Mouse (Mus musculus): ENCODE measurements around the gene Atp8a2.
A peak's percentile ranks its signal among the peaks of the same experiment; 100 is the strongest.
"Not testable (repeated sequence)": the region's sequence is repeated elsewhere in the genome, so short reads cannot be mapped to it uniquely, and the experiment has no call there.

Atp8a2 gene

GRCm38 (mm10) chr14:59838446-59839259 is 358.3 kb downstream of the Atp8a2 start:
- not testable (repeated sequence) for DNase-seq

DNA sequence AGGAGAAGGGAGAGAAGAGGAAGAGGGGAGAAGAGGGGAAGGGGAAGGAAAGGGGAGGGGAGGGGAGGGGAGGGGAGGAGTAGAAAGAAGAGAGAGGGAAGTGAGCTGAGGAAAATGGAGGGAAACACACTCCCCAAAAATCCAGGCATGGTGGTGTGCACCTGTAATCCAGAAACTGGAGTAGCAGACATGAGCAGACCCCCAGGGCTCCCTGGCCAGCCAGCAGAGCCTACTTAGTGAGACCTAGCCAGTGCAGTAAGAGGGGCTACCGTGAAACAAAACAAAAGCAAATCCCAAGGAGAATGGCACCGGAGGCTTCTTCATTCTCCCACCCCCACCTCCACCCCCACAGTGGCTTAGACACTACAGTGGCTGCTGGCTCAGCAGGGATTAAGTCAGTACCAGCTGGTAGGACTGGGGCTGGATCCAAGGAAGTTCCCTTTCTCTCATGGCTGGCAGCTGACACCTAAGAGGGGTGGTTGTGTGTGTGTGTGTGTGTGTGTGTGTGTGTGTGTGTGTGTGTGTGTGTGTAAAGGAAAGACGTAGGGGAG is 359.2 kb downstream of the Atp8a2 start:
- DNase-seq, result not testable (repeated sequence)

DNA sequence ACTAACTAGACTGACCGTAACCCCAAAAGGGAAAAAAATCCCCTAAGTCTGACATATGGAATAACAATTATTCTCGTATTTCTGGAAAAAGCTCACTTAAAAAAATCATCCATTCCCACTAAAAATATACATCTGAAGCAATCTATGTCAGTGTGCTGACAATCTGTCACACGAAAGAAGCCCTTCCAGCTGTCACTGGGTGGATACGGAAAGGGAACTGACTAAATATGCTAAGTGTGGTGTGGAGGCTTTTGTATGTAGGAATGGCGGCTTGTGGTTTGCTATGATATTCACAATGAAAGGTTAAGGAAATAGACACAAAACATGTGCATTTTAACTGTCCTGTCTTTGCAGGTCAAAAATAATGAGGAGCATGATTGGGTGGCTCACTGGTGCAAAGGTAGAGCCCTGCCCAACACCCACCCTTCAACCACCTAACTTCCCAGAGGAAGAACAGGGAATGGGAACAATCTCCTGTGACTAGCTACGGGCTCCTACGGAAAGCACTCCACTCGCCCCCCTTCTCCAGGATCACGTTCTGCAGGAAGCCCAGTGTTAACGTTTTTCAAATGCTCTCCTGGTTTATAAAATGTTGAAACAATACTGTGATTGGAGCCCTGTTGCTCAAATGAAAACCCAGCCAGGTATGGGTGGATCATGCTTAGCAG is 360.0 kb downstream of the Atp8a2 start:
- no peak for DNase-seq

DNA sequence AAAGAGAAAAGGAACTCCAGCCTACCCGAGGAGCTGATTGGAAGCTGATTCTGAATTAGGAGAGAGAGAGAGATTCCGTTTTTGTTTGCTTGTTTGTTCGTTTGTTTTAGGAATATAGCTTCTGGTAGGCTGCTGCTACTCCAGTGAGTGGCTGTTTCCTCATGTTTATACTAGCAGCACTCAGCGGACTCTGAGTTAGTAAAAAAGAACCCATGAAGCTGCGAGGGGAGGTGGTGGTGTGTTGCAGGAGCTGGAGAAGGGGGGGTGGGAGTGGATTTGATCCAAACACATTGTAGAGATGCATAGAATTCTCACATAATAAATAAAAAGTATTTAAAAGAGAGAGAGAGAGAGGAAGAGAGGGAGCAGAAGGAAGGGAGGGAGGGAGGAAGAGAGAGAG is 367.4 kb downstream of the Atp8a2 start:
- DNase-seq, result no peak

DNA sequence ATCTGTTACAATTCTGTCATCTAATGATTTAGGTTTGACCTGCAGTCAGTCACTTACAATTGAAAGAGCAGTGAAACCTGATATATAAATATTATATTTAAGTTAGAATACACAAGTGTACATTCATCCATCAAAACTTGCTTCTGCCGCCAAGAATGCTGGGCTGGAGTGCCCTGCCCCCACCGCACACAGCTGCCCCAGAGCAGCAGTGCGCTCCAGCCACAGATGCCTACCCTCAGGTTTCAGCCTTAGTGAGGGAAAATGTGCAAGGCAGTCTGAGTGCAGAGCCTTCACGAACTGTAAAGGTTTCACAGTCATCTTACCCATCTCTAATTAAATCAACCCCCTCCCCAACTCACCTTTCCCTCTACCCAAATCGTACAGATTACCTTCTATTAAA is 369.6 kb downstream of the Atp8a2 start:
- no peak for DNase-seq

DNA sequence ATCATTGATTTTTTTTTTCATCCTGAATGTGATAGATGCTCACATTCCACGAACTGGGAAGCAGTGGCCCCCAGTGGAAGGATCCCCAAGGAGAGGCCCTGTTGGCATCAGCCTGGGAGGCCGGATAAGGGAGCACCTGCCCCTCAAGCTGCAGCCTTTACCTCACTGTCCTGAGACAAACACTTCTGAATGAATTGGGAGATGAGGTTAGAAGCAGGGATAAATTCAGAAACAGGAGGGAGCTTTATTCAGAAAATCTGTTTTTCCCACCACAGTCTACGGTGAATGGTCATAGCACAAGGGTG is 376.9 kb downstream of the Atp8a2 start:
- DNase-seq, result no peak

- no peak for DNase-seq
These were observed 377.5 kb downstream of the Atp8a2 start for GRCm38 (mm10) chr14:59819215-59820114.

GRCm38 (mm10) chr14:59810316-59810715 is 386.7 kb downstream of the Atp8a2 start:
- DNase-seq, result not testable (repeated sequence)

GRCm38 (mm10) chr14:59809790-59810189 is 387.2 kb downstream of the Atp8a2 start:
- no peak for DNase-seq

DNA sequence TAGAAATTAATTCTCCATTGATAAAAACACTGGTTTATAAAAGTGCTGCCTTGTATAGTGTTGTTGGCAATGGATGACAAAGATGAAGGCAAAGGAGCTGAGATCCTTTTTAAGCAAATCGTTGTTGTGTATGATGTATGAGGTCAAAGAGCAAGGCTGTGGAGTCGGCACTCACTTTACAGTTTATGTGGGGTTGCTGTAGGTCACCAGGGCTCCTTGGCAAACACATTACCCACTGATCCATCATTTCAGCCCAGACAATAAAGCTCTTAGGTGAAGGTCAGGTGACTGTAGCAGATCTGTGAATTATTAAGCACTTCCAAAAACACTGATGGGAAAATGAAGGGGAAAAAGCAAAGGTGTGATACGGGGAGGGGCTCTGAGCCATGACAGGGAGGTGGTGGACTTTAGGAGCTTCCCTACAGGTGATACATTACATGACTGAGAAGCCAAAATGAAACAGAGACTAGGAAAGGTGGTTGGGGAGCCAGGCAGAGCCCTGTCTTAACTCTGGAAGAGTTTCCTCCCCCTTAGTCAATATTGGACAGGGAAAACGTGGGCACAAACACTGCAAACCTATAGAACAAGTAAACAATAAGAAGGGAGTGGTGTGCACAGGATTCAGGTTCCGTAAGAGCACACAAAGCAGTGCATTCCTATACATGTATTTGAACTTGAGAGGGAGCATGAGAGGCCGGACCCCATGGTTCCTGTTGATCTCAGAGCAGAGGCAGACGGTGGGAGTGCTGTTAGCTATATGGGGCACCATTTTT is 389.3 kb downstream of the Atp8a2 start:
- no peak for DNase-seq

- peak; percentile 32 for DNase-seq
These were observed 390.1 kb downstream of the Atp8a2 start for GRCm38 (mm10) chr14:59806910-59807309.

DNA sequence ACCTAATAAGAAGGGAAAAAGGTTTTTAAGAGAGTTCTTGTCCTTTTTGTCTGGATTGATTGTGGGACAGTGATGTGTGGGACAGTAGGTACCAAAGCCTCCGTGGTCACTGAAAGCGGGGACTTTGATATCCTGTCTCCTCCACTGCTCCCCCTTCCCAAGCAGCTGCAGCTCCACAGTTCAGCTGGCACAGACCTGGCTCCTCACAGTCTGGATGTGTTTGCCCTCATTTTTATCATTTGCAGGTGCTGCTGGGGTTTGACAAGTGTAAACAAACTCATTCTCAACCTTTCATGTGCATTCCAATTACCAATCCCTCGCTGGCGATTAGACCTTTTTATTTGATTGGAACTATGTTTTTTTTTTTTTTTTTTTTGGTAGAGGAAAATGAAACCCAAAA is 390.8 kb downstream of the Atp8a2 start:
- no peak for DNase-seq

DNA sequence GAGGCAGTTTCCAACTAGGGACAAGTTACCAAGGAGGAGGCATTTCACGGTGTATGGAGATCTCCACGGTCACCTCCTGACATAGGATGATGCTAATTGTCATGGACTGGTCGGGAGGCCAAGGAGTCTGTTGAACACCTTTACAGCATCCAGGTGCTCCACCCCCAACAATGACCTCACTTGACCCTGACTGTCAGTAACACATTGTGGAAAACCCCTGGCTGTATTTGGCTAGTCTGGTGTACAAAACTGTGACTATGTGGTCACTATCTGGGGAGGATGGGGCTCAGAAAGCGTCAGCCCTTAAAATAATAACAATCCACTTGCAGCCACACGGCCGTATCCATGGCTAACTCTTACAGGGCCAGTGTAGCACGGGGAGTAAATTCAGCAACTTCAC is 391.3 kb downstream of the Atp8a2 start:
- no peak for DNase-seq

- DNase-seq, result peak; percentile 72
These were observed 394.9 kb downstream of the Atp8a2 start for GRCm38 (mm10) chr14:59801961-59802599.

GRCm38 (mm10) chr14:59799511-59799910 is 397.5 kb downstream of the Atp8a2 start:
- DNase-seq, result no peak

DNA sequence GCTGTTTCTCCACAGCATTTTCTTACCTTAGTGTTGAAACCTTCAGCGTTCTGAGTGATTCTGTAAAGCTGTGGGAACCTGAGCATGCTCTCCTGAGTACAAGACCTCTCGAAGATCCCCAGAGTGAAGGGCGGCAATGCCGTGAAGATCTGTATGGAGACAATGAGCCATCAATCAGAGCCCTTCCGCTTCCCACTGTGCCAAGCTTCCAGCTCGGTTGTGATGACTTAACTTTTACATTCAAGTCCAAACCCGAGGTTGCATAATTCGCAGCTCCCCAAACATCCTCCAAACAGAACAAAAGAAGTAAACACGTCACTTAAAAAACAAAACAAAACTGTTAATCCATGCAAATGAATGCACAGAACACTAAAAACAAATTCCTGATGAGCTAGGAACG is 403.1 kb downstream of the Atp8a2 start:
- no peak for DNase-seq

- DNase-seq, result no peak
These were observed 413.3 kb downstream of the Atp8a2 start for GRCm38 (mm10) chr14:59783348-59784341.

- no peak for DNase-seq
These were observed 416.6 kb downstream of the Atp8a2 start for GRCm38 (mm10) chr14:59780391-59780790.

DNA sequence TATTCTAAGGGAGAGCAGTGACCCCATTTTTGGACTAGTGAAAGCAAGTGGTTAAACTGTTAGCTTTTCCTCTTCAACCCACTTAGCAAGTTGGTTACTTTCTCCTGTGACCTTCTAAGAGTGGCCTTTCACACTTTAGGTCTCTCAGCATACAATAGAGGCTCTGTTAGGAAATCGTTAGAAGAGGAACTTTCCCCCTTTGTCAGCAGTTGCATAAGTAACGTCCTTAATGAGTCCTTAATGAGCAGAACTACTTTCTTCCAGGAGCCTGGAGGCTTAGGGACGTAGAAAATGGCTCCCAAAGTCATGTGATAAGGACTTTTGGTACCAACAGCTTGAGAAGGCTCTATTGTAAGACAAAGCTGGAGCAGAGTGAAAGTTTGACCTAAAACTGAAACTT is 434.8 kb downstream of the Atp8a2 start:
- no peak for DNase-seq

- DNase-seq, result peak; percentile 32
These were observed 437.0 kb downstream of the Atp8a2 start for GRCm38 (mm10) chr14:59759900-59760493.

Data from kidney, postnatal 14 days (tissue).